Mouse (Mus musculus) macrophage (primary cell): Measurements from ENCODE around the gene Cldn3. TPM values are rescaled to one million over a fixed set of nuclear protein-coding genes. Genes with fewer than 3 reads are reported as not detected.
"Not testable (repeated sequence)": the region's sequence is repeated elsewhere in the genome, so short reads cannot be mapped to it uniquely, and the experiment has no call there.

Experiments used
- H3K27ac ChIP-seq: fragments of 350-480 bp; formaldehyde crosslinking; 2 replicates; pipeline ENCODE4 v1.9.0; 2021
- H3K36me3 ChIP-seq: fragments of 350-480 bp; formaldehyde crosslinking; 2 replicates; pipeline ENCODE4 v1.9.0; 2021; ENCODE audit errors: inconsistent target
- H3K4me3 ChIP-seq: fragments of 350-480 bp; formaldehyde crosslinking; 2 replicates; pipeline ENCODE4 v1.9.0; 2021; ENCODE audit errors: inconsistent target
- H3K79me2 ChIP-seq: fragments of 350-480 bp; formaldehyde crosslinking; 2 replicates; pipeline ENCODE4 v1.9.0; 2021; ENCODE audit errors: inconsistent target
- WGBS: methylation state at CpG from one replicate; pipeline ENCODE4 v1.1.7; 2026; ENCODE audit warnings: inconsistent platforms; ENCODE audit not compliant: missing documents; 5-methylcytosine and 5-hydroxymethylcytosine counted together
- polyA plus RNA-seq: library from polyadenylated mRNA; stranded (reverse); fragments of 250-400 nt; gene quantifications from 3 replicates; pipeline ENCODE4 v1.2.4, GENCODE M21; 2018; ENCODE audit warnings: inconsistent platforms

Gene Cldn3
- polyA plus RNA-seq, 1 experiment from 2014 or later, result not detected

GRCm38 (mm10) chr5:134955491-134955890, 30.5 kb upstream of the Cldn3 start:
- H3K36me3 ChIP-seq, result no peaks in the 10 kb centered on the region
- no peaks in the 10 kb centered on the region for H3K79me2 ChIP-seq
- 85% methylated on average over 5 of the region's 5 CpGs for WGBS
- H3K27ac ChIP-seq, result no peak overlapping the region
- no peak overlapping the region for H3K4me3 ChIP-seq

DNA sequence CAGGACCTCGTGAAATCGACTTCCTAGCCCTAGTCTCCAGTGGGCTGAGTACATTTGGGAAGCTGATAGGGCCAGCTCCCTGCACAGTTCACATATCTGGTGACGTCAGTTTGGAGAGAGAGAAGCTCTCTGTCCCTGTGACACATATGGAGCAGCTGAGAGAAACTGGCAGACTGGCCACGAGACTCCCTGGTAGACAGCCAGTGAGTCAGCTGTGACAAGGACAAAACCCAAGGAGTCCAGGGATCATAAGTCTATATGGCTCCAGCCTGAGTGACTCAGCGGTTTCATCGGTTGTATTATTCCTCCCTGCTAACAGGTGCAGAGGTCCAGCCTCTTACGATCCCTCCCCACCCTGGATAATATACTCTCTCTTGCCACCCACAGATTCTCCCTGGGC, 26.9 kb upstream of the Cldn3 start:
- Histone ChIP-seq H3K79me2 (no peaks in the 10 kb centered on the region), H3K36me3 (no peaks in the 10 kb centered on the region), H3K4me3 (no peak overlapping the region), H3K27ac (peak overlapping the region; percentile 32)
- WGBS, result 40% methylated on average over 7 of the region's 7 CpGs

DNA sequence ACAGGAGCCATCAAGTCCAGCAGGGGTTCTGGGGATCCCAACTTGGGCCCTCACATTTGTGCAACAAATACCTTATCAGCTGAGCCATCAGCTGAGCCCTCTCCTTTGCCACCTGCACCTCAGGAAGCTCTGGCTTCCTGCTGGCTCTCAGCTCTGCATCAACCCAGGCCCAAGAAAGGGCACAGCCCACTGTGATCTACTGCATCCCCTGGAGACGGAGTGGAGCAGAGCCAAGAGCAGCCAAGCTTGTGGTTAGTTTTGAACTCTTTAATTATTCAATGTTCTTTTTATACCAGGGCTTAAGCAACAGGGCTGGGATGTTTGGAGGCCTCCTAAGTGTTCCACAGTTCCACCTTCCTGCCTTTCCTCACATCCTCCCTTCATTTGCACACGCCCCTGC, 25.6 kb upstream of the Cldn3 start:
- H3K27ac ChIP-seq, result no peak overlapping the region
- H3K36me3 ChIP-seq, result no peaks in the 10 kb centered on the region
- H3K79me2 ChIP-seq, result no peaks in the 10 kb centered on the region
- WGBS, result 72% methylated on average over 2 of the region's 2 CpGs
- H3K4me3 ChIP-seq, result no peak overlapping the region

DNA sequence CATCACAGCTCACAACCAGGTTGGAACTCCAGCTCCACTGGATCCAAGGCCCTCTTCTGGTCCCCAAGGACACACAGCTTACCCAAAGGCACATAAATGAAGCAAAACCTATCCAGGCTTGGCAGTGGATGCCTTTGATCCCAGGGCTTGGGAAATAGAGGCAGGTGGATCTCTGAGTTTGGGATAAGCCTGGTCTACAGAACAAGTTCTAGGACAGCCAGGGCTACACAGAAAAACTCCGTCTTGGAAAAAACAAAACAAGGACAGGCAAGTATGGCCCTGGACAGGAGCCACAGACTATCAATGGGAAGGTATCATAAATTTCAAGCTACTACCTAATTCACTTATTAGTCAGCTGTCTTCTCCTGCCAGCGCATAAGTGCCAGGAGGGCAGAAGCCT, 24.5 kb upstream of the Cldn3 start:
- no peak overlapping the region for H3K27ac ChIP-seq
- WGBS, result 94% methylated on average over 2 of the region's 2 CpGs
- H3K79me2 ChIP-seq, result no peaks in the 10 kb centered on the region
- no peak overlapping the region for H3K4me3 ChIP-seq
- H3K36me3 ChIP-seq, result no peaks in the 10 kb centered on the region

DNA sequence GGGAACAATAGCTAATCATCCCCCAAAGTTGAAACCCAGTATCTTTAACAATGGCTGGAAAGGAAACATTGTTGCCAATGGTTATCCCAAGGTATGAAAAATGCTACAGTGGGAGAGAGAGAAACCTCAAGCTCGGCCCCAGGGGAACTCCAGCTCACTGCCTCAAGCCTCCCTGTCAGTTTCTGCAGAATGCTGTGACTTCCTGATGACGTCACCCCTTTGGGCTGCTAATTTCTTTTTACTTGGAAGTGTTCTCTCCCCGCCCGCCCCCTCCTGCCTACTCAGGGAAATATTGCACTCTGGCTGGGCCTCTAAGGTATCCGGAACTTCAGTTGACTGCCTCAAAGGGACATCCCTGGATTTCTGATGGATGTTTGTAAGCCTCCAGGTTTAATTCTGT, 22.5 kb upstream of the Cldn3 start:
- Histone ChIP-seq H3K79me2 (no peaks in the 10 kb centered on the region), H3K4me3 (no peak overlapping the region), H3K27ac (no peak overlapping the region), H3K36me3 (no peaks in the 10 kb centered on the region)
- 44% methylated on average over 5 of the region's 5 CpGs for WGBS

DNA sequence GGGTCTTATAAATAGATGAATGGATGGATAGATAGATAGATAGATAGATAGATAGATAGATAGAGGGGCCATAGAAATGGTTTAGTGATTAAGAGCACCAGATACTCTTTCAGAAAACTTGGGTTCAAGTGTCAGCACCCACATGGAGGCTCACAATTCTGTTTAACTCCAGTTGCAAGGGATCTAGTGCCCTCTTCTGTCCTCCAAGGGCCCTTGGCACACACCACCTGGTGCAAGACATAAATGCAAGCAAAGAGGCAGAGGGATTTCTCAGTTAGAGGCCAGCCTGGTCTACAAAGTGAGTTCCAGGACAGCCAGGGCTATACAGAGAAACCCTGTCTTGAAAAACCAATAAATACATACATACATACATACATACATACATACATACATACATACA, 21.4 kb upstream of the Cldn3 start:
- not testable (repeated sequence) for H3K4me3 ChIP-seq, H3K36me3 ChIP-seq

GRCm38 (mm10) chr5:134965473-134965851, 20.6 kb upstream of the Cldn3 start:
- Histone ChIP-seq H3K4me3 (no peak overlapping the region), H3K27ac (no peak overlapping the region), H3K36me3 (no peaks in the 10 kb centered on the region), H3K79me2 (no peaks in the 10 kb centered on the region)
- 10% methylated on average over 10 of the region's 10 CpGs for WGBS

More for the DNA sequence above, 21.4 kb upstream of the Cldn3 start:
- not testable (repeated sequence) for H3K27ac ChIP-seq, H3K79me2 ChIP-seq

- H3K79me2 ChIP-seq, result no peaks in the 10 kb centered on the region
- no peak overlapping the region for H3K27ac ChIP-seq
- no peaks in the 10 kb centered on the region for H3K36me3 ChIP-seq
- 13% methylated on average over 32 of the region's 33 CpGs for WGBS
- H3K4me3 ChIP-seq, result no peak overlapping the region
These were observed 19.9 kb upstream of the Cldn3 start for GRCm38 (mm10) chr5:134965852-134966821.

DNA sequence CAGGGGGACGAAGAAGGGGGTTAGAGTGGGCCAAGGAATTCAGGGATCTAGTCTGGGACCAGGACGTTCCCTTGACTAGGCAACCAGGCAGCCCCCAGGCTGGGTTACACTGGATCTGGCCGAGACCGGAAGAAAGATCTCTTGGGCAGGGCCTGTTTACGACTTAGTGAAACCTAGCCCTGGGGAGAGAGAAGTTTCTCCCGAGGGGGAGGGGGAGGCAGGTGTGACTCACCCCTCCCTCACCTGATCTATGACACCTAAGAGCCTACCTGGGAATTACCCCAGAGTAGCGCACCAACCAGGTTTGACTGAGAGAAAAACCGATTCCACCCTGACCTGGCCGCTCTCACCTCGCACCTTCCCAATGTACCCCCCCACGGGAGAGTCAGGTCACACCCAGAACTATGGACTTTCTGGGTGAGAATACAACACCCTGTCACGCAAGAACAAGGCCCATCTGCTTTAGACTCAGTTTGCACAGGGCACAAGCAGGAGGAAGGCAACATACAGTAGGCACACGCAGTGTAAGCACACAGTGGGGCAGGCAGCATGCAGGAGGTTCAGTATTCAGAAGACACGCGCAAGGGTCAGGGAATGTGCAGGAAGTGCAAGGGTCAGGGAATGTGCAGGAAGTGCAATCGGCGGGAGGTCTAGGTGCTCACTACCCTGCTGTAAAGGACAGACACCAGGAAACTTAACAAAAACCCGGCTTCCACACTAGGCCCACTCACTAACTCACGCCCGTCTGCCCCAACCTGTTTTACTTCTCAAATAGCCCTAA, 18.7 kb upstream of the Cldn3 start:
- H3K79me2 ChIP-seq, result no peaks in the 10 kb centered on the region
- no peaks in the 10 kb centered on the region for H3K36me3 ChIP-seq
- H3K4me3 ChIP-seq, result no peak overlapping the region
- 85% methylated on average over 20 of the region's 20 CpGs for WGBS
- H3K27ac ChIP-seq, result no peak overlapping the region

- H3K27ac ChIP-seq, result no peak overlapping the region
- no peak overlapping the region for H3K4me3 ChIP-seq
- WGBS, result 85% methylated on average over 8 of the region's 8 CpGs
- H3K79me2 ChIP-seq, result no peaks in the 10 kb centered on the region
- H3K36me3 ChIP-seq, result no peaks in the 10 kb centered on the region
These were observed 15.3 kb upstream of the Cldn3 start for GRCm38 (mm10) chr5:134970671-134971070.

GRCm38 (mm10) chr5:134973081-134973480, 12.9 kb upstream of the Cldn3 start:
- H3K36me3 ChIP-seq, result no peaks in the 10 kb centered on the region
- no peak overlapping the region for H3K4me3 ChIP-seq
- no peaks in the 10 kb centered on the region for H3K79me2 ChIP-seq
- H3K27ac ChIP-seq, result no peak overlapping the region

- Histone ChIP-seq H3K27ac (no peak overlapping the region), H3K4me3 (no peak overlapping the region), H3K36me3 (no peaks in the 10 kb centered on the region), H3K79me2 (no peaks in the 10 kb centered on the region)
- 96% methylated on average over 7 of the region's 7 CpGs for WGBS
These were observed 12.5 kb upstream of the Cldn3 start for GRCm38 (mm10) chr5:134973526-134973925.

- Histone ChIP-seq H3K4me3 (no peak overlapping the region), H3K27ac (no peak overlapping the region), H3K36me3 (no peaks in the 10 kb centered on the region), H3K79me2 (no peaks in the 10 kb centered on the region)
- 17% methylated on average over 7 of the region's 7 CpGs for WGBS
These were observed 11.7 kb upstream of the Cldn3 start for GRCm38 (mm10) chr5:134974294-134974693.

DNA sequence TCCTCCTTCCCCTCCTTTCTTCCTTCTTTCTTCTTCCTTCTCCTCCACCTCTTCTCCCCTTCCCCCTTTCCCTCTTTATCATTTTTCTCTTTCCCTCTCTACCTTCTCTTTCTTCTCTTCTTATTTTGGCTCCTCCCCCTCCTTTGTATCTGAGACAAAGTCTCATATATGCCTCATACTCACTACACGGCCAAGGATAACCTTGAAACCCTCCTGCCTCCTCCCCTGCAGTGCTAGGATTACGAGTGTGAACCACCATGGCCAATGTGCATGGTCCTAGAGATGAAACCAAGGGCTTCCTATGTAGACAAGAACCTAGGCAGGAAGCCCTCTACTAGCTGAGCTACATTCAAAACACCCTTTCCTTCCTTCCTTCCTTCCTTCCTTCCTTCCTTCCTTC, 11.1 kb upstream of the Cldn3 start:
- no peaks in the 10 kb centered on the region for H3K79me2 ChIP-seq
- H3K27ac ChIP-seq, result no peak overlapping the region
- no peak overlapping the region for H3K4me3 ChIP-seq
- WGBS, result 31% methylated on average over 2 of the region's 2 CpGs
- no peaks in the 10 kb centered on the region for H3K36me3 ChIP-seq

- Histone ChIP-seq H3K27ac (no peak overlapping the region), H3K4me3 (no peak overlapping the region), H3K36me3 (no peaks in the 10 kb centered on the region), H3K79me2 (no peaks in the 10 kb centered on the region)
- 15% methylated on average over 2 of the region's 2 CpGs for WGBS
These were observed 9.8 kb upstream of the Cldn3 start for GRCm38 (mm10) chr5:134976164-134976563.
